Mouse (Mus musculus) cerebellum, adult 2 months (tissue): ENCODE results near the gene Fbxo39.

Experiments
- CTCF ChIP-seq: fragments of 200-500 bp; IDR thresholded peaks from 2 replicates; pipeline ENCODE4 v1.5.1; 2011; ENCODE audit warnings: low read depth, mild to moderate bottlenecking, control low read depth, low read length, moderate library complexity, borderline replicate concordance; ENCODE audit not compliant: insufficient read depth
- POLR2A ChIP-seq: fragments of 200-500 bp; IDR thresholded peaks from 2 replicates; pipeline ENCODE4 v1.6.1; 2011; ENCODE audit warnings: low read length, control low read depth, borderline replicate concordance; ENCODE audit not compliant: insufficient read depth

DNA sequence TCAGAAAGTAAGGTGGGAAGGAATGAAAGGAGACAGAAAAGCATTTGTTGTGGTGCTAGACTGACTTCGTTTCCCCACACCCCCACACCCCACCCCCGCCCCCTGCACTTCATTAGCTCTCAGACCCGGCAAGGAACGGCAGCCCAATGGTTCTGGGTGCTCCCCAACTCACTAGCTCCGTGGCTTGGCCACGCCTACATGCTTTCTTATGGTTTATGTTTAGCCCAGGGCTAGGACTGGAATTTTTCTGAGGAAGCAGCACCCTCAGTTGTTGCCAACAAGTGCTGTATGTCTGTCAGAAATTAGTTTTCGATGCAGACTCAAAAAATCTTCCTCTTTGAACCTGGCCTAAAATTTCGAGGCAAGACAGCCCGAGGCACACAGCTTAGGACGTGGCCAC, 34.3 kb downstream of the Fbxo39 start:
- no peak for TF ChIP-seq CTCF
- TF ChIP-seq POLR2A = no peak
